Mouse (Mus musculus) myocyte (in vitro differentiated cells): ENCODE results near the gene 1700021F05Rik. TPM values are rescaled to one million over a fixed set of nuclear protein-coding genes. Genes with fewer than 3 reads are reported as not detected.

ENCODE experiments used
- H3K27me3 ChIP-seq: one replicate; pipeline ENCODE4 v1.6.1; 2011; ENCODE audit not compliant: control insufficient read depth, insufficient read depth, insufficient read length
- H3K36me3 ChIP-seq: one replicate; pipeline ENCODE4 v1.6.1; 2011; ENCODE audit not compliant: control insufficient read depth, insufficient read depth
- H3K4me2 ChIP-seq: one replicate; pipeline ENCODE4 v1.6.1; 2011; ENCODE audit warnings: low read depth, control low read depth
- H3K4me3 ChIP-seq: one replicate; pipeline ENCODE4 v1.5.1; 2011; ENCODE audit warnings: mild to moderate bottlenecking, control low read depth, moderate library complexity
- H3K79me2 ChIP-seq: one replicate; pipeline ENCODE4 v1.6.1; 2011; ENCODE audit not compliant: control insufficient read depth, insufficient read depth
- H3ac ChIP-seq: one replicate; pipeline ENCODE4 v1.6.1; 2011; ENCODE audit not compliant: control insufficient read depth, insufficient read length
- CEBPB ChIP-seq: IDR thresholded peaks from 2 replicates; pipeline ENCODE4 v1.6.1; 2011; ENCODE audit warnings: mild to moderate bottlenecking, moderate library complexity; ENCODE audit not compliant: poor library complexity, insufficient read depth, severe bottlenecking
- E2F4 ChIP-seq: IDR thresholded peaks from one replicate; pipeline ENCODE4 v1.6.1; 2011; ENCODE audit warnings: mild to moderate bottlenecking, control low read depth, moderate library complexity; ENCODE audit not compliant: insufficient read depth
- MAX ChIP-seq: IDR thresholded peaks from one replicate; pipeline ENCODE4 v1.6.1; 2011; ENCODE audit warnings: low read depth, mild to moderate bottlenecking, control low read depth
- MYOD1 ChIP-seq, 3 experiments: IDR thresholded peaks; one replicate each; pipeline ENCODE4 v1.6.1; 2011; ENCODE audit warnings: control low read depth in 2 of 3, low read depth in 2 of 3, mild to moderate bottlenecking in 2 of 3, moderate library complexity in 1 of 3; ENCODE audit not compliant: insufficient read length in 2 of 3, control insufficient read depth in 1 of 3
- MYOG ChIP-seq, 3 experiments: IDR thresholded peaks; one replicate each; pipeline ENCODE4 v1.6.1; 2011; ENCODE audit warnings: control low read depth in 2 of 3, low read depth in 2 of 3, mild to moderate bottlenecking in 2 of 3; ENCODE audit not compliant: insufficient read length in 2 of 3, control insufficient read depth in 1 of 3, insufficient read depth in 1 of 3
- POLR2A ChIP-seq: IDR thresholded peaks from one replicate; pipeline ENCODE4 v1.6.1; 2011; ENCODE audit warnings: low read depth, mild to moderate bottlenecking, control low read depth, moderate library complexity; ENCODE audit not compliant: insufficient read length
- POLR2AphosphoS2 ChIP-seq: IDR thresholded peaks from one replicate; pipeline ENCODE4 v1.6.1; 2011; ENCODE audit warnings: low read depth, control low read depth; ENCODE audit not compliant: insufficient read length
- REST ChIP-seq: IDR thresholded peaks from one replicate; pipeline ENCODE4 v1.6.1; 2011; ENCODE audit warnings: mild to moderate bottlenecking, control low read depth, moderate library complexity; ENCODE audit not compliant: insufficient read depth, insufficient read length
- SRF ChIP-seq: IDR thresholded peaks from one replicate; pipeline ENCODE4 v1.6.1; 2011; ENCODE audit warnings: low read depth; ENCODE audit not compliant: control insufficient read depth, insufficient read length
- TCF12 ChIP-seq: IDR thresholded peaks from one replicate; pipeline ENCODE4 v1.6.1; 2011; ENCODE audit warnings: mild to moderate bottlenecking, control low read depth; ENCODE audit not compliant: poor library complexity, insufficient read depth, severe bottlenecking
- TCF3 ChIP-seq: IDR thresholded peaks from one replicate; pipeline ENCODE4 v1.6.1; 2011; ENCODE audit warnings: low read depth, control low read depth; ENCODE audit not compliant: insufficient read length
- USF1 ChIP-seq: IDR thresholded peaks from one replicate; pipeline ENCODE4 v1.6.1; 2011; ENCODE audit warnings: low read depth, mild to moderate bottlenecking, control low read depth, moderate library complexity
- polyA plus RNA-seq: library from polyadenylated mRNA; unstranded; fragments of >200 nt; fragmentation: generic; extraction: Trizol; gene quantifications from one replicate; pipeline ENCODE4 v1.2.1, GENCODE M21; 2012; ENCODE audit warnings: missing spikeins

Gene 1700021F05Rik
- polyA plus RNA-seq, 1 experiment, result 52.6 TPM

- Histone ChIP-seq H3K27me3 (no peaks in the 10 kb centered on the region), H3K4me3 (no peak overlapping the region), H3K36me3 (peaks cover 7% of the 10 kb centered on the region), H3ac (no peak overlapping the region), H3K4me2 (no peak overlapping the region), H3K79me2 (no peaks in the 10 kb centered on the region)
- TF ChIP-seq POLR2AphosphoS2, result no peak
- no peak for TF ChIP-seq TCF12
These were observed 38.2 kb downstream of the 1700021F05Rik start for GRCm38 (mm10) chr10:43502599-43502998.

DNA sequence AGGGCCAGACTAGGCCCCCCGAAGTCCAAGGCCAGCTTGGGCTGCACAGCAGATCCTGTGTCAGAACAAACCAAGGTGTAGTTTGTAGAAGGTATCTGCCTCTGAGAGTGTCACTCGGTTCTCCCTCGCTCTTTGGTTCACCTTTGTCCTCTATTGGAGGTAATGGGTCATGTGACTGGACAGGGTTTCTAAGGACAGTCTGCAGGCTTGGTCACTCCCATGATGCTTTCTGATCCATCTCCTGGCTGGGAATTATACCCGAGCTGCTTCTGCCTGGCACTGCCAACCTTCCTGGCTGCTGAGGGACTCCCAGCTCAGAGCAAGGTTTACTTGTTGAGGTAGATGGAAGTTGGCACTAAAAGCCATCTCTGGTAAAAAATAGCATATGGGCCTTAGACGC, 49.9 kb downstream of the 1700021F05Rik start:
- no peak overlapping the region for H3ac ChIP-seq
- H3K4me2 ChIP-seq, result no peak overlapping the region
- no peaks in the 10 kb centered on the region for H3K27me3 ChIP-seq

GRCm38 (mm10) chr10:43490034-43490433, 50.8 kb downstream of the 1700021F05Rik start:
- TF ChIP-seq POLR2A (no peak), MYOD1 (IDR thresholded peaks at IDR 0.05; ENCODE audit: control insufficient read depth in 1 of 3, insufficient read length in 2 of 3, low read depth in 2 of 3) (no peak), USF1 (no peak), CEBPB (no peak), SRF (no peak), MYOG (IDR thresholded peaks at IDR 0.05; ENCODE audit: control insufficient read depth in 1 of 3, insufficient read depth in 1 of 3, insufficient read length in 2 of 3, low read depth in 2 of 3) (no peak), E2F4 (no peak), TCF12 (no peak), TCF3 (no peak), POLR2AphosphoS2 (no peak), REST (no peak), MAX (no peak)
- Histone ChIP-seq H3ac (no peak overlapping the region), H3K79me2 (peaks cover 8% of the 10 kb centered on the region), H3K36me3 (no peaks in the 10 kb centered on the region), H3K27me3 (no peaks in the 10 kb centered on the region), H3K4me3 (no peak overlapping the region), H3K4me2 (no peak overlapping the region)

More for the DNA sequence above, 49.9 kb downstream of the 1700021F05Rik start:
- H3K4me3 ChIP-seq, result no peak overlapping the region
- peaks cover 4% of the 10 kb centered on the region for H3K36me3 ChIP-seq
- TF ChIP-seq E2F4 (no peak), POLR2A (no peak), USF1 (no peak), MYOD1 (IDR thresholded peaks at IDR 0.05; ENCODE audit: control insufficient read depth in 1 of 3, insufficient read length in 2 of 3, low read depth in 2 of 3) (no peak), TCF3 (no peak)
- H3K79me2 ChIP-seq, result peaks cover 8% of the 10 kb centered on the region

- Histone ChIP-seq H3ac (no peak overlapping the region), H3K36me3 (no peaks in the 10 kb centered on the region), H3K4me3 (no peak overlapping the region), H3K4me2 (no peak overlapping the region), H3K27me3 (no peaks in the 10 kb centered on the region), H3K79me2 (peaks cover 8% of the 10 kb centered on the region)
- no peak for TF ChIP-seq POLR2AphosphoS2
- no peak for TF ChIP-seq MAX
- TF ChIP-seq CEBPB, result no peak
- TF ChIP-seq POLR2A, result no peak
These were observed 51.2 kb downstream of the 1700021F05Rik start for GRCm38 (mm10) chr10:43489550-43489949.

GRCm38 (mm10) chr10:43489139-43489538, 51.7 kb downstream of the 1700021F05Rik start:
- H3K36me3 ChIP-seq, result no peaks in the 10 kb centered on the region
- no peak for TF ChIP-seq TCF12
- TF ChIP-seq CEBPB, result no peak
- TF ChIP-seq REST, result no peak
- TF ChIP-seq E2F4, result no peak
- TF ChIP-seq USF1, result no peak
- no peak for TF ChIP-seq MYOG (IDR thresholded peaks at IDR 0.05; ENCODE audit: control insufficient read depth in 1 of 3, insufficient read depth in 1 of 3, insufficient read length in 2 of 3, low read depth in 2 of 3)
- no peak for TF ChIP-seq MYOD1 (IDR thresholded peaks at IDR 0.05; ENCODE audit: control insufficient read depth in 1 of 3, insufficient read length in 2 of 3, low read depth in 2 of 3)
- TF ChIP-seq POLR2A, result no peak
- H3K4me2 ChIP-seq, result no peak overlapping the region
- H3ac ChIP-seq, result no peak overlapping the region
- peaks cover 12% of the 10 kb centered on the region for H3K79me2 ChIP-seq
- H3K27me3 ChIP-seq, result no peaks in the 10 kb centered on the region
- no peak overlapping the region for H3K4me3 ChIP-seq

DNA sequence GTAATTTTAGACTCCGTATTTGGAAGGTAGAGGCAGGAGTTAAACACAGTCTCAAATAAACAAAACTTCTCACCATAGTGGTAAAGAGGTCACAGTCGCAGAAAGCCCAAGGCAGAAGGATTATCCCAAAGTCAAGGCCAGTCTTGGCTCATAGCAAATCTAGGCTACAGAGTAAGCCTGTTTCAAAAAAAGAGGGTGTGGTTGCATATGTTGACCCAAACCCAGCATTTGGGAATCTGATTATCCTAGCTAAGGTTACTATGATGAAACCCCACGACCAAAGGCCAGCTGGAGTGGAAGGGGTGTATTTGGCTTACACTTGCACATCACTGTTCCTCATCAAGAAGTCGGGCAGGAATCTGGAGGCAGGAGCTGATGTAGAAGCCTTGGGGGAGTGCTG, 52.5 kb downstream of the 1700021F05Rik start:
- Histone ChIP-seq H3K4me2 (no peak overlapping the region), H3K36me3 (no peaks in the 10 kb centered on the region), H3K4me3 (no peak overlapping the region), H3K27me3 (no peaks in the 10 kb centered on the region), H3K79me2 (peaks cover 14% of the 10 kb centered on the region), H3ac (no peak overlapping the region)
- TF ChIP-seq TCF12, result no peak
- no peak for TF ChIP-seq E2F4
- no peak for TF ChIP-seq CEBPB
- no peak for TF ChIP-seq POLR2AphosphoS2
- TF ChIP-seq TCF3, result no peak
- TF ChIP-seq MYOD1 (IDR thresholded peaks at IDR 0.05; ENCODE audit: control insufficient read depth in 1 of 3, insufficient read length in 2 of 3, low read depth in 2 of 3), result no peak
- TF ChIP-seq POLR2A, result no peak
- TF ChIP-seq MAX, result no peak
- TF ChIP-seq MYOG (IDR thresholded peaks at IDR 0.05; ENCODE audit: control insufficient read depth in 1 of 3, insufficient read depth in 1 of 3, insufficient read length in 2 of 3, low read depth in 2 of 3), result no peak
- TF ChIP-seq SRF, result no peak
- TF ChIP-seq USF1, result no peak
